Mouse (Mus musculus) layer of hippocampus, adult 9-10 months (tissue): ENCODE data around the gene Tmco4.
"Not testable (repeated sequence)": the region's sequence is repeated elsewhere in the genome, so short reads cannot be mapped to it uniquely, and the experiment has no call there.

Experiments
- DNase-seq: peaks from one replicate; pipeline ENCODE4 v3.0.0; 2022; ENCODE audit warnings: low spot score

The Tmco4 gene

DNA sequence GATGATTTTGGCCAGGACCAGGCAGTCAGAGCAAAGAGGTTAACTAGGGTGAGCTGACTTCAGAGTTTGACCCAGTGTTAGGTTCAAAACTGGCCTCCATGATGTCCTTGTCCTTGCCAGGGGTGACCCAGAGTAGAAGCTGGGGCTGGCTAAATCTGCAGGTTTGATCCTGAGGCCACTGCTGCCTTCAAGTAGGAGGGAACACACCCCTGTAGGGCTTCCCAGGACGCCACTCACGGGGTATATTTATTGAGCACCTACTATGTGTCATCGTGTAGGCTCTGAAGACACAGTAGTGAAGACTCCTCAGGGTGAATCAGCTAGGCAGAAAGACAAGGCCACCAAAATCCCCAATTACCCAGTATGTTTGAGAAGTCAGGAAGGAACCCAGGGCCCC lies 1.0 kb downstream of the Tmco4 start:
- no peak for DNase-seq

DNA sequence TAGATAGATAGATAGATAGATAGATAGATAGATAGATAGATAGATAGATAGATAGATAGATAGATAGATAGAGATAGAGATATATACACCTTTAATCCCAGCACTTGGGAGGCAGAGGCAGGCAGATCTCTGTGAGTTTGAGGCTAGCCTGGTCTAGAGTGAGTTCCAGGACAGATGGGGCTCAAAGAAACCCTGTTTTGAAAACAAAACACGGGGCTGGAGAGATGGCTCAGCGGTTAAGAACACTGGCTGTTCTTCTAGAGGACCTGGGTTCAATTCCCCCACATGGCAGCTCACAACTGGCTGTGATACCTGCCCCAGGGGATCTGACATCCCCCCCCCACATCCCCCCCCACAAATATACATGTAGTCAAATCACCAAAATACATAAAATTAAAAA lies 1.9 kb downstream of the Tmco4 start:
- not testable (repeated sequence) for DNase-seq

DNA sequence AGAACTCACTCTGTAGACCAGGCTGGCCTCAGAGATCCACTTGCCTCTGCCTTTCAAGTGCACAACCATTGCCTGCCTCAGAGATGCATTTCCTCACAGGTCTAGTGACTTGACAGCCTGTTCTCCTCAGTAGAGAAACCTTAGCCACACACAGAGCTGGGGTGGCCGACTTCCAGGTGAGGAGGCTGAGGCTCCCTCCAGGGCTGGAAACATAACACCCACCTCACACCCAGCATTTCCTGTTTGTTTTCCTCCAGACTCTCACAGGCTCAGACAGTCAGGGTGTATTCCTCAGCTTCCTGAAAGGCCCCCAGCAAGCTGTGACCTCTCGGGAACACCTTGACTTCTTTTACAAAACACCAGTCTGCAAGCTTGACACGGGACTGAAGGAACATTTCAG lies 2.5 kb downstream of the Tmco4 start:
- no peak for DNase-seq

DNA sequence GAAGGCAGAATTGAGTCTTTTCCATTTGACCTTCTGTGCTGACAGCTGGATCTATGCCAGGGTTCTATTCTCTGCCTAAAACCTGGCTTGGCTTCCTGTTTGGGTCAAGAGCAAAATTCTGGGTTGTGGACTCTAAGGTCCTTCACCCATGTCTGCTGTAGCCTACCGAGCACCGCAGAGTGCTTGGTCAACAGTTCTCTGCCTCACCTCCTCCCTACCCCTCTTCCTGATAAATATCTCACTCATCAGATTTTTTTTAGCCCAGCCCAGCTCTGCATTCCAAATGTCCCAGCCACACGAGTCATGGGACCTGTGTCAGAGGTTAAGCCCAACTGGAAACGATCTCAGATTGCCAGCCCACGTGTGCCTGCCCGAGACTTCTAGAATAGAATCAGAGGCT lies 3.4 kb downstream of the Tmco4 start:
- DNase-seq, result no peak

DNA sequence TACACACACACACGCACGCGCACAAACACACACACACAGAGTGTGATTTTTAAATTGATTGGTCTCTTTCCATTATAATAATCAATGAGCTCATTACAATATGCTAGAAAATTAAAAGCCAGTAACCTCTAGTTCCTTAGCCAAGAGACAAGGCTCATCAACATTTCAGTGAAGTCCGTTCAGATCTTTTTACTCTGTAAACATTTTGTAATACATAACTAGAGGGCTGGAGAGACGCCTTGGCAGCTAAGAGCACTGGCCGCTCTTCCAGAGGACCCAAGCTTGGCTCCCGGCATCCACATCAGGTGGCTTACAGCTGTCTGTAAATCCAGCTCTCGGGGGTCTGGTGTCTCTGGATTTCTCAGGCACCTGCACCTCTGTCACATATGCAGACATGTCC lies 7.3 kb downstream of the Tmco4 start:
- DNase-seq, result no peak

DNA sequence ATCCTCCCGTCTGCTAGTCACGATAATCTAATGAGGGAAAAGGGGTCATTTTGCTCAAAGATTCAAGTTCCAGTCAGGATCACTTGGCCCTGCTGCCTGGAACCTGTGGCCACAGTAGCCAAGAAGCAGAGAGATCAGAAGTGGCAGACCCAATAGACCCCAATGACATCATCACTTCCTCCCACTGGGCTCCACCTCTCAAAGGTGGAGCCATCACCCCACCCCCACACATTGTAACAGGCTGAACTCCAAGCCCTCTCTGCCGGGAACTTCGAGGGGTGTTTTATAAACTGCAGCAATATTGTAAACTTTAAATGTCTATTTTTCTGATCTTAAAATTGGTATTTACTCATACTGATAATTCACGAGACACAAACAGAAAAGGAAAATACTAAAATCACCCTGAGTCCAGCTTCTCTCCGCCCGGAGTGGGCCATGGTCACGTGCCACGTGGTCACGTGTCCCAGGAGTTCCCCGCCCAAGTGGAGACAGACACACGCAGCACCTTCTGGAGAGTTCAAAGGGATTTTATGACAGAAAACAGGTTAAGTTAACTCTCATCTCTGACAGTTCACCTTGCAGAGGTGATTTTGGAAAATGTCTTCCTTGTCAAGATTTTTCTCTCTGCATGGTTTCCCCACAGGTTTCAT lies 8.2 kb downstream of the Tmco4 start:
- DNase-seq, result no peak

DNA sequence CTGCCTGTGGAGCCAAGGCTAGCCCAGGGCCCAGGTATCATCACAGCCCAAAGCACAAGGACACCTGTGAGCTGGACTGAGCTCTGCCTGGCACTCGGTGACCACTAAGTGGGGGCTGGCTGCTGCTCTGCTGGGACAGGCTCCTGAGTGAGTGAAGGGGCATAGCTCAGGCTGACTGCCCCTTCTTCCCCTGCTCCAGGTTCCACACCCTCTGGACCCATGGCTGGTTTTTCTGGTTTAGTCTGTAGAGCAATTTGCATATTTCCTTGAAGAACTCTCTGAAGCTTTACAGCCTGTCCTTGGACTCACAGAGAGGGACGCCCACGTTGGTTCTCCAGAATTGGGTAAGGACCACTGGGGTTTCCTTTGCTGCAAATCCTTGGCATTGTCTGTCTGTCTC lies 10.7 kb downstream of the Tmco4 start:
- DNase-seq, result no peak

DNA sequence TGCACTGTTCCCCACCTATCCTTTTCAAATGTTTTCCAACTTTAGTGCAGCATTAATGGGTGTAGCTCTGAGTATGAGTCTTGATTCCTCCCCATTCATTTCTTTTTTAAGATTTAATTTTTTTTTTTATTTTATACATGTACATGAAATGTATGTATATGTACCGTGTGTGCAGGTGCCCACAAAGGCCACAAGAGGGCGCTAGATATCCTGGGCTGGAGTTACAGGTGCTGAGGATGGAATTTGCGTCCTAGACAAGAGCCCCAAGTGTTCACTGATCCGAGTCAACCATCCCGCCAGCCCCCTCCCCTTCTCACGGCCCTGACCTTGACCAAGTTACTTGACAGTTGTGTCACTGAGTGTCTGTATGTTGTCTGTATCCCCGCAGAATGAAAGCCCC lies 12.1 kb downstream of the Tmco4 start:
- no peak for DNase-seq

DNA sequence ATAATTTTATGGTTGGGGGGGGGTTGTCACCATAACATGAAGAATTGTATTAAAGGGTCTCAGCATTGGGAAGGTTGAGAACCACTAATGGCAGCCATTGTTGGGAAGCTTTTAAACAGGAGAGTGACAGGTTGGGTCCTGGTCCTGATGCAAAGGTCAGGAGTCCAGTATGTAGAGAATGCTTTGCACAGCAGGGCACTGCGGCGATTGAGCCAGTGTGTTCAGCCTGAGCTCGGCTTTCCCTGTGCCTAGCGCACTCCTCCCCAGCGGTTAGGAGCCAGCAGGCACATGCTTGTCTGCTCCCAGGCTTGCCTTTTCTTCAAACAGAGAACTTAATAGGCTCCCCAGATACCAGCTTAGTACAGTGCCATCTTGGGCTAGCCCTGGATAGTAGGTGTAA lies 13.6 kb downstream of the Tmco4 start:
- no peak for DNase-seq

DNA sequence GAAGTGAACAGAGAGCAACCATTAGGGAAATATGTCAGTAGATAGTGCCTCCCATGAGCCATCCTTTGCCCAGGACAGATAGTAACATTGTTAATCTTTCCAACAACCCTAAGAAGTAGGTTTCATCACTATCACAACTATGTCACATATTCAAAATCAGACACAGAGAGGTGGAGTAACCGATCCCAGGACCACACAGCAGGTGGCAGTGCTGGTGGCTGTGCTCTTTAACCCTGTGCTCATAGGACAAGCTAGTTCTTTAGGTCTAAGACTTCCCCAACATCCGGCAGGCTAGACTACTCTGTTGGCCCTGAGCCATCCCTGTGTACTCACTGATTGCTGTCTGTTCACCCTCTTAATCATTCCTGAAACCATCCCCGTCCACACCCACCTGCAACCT lies 21.7 kb downstream of the Tmco4 start:
- DNase-seq, result no peak

DNA sequence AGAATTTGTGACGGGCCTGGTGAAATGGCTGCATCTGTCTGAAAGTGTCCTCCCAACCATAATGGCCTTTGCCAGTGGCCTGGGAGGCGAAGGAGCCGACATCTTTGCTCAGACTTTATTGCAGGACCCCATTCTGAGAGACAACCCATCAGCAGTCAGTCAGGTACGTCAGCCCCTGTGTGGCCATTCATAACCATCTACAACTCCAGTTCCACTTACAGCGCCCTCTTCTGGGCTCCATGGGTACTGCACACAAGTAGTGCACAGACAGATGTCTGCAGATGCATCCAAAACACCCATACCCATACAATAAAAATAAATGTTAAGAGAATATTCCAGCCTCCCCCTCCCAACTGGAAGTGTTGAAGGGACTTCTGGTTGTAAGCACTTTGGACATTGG lies 23.7 kb downstream of the Tmco4 start:
- DNase-seq, result no peak

DNA sequence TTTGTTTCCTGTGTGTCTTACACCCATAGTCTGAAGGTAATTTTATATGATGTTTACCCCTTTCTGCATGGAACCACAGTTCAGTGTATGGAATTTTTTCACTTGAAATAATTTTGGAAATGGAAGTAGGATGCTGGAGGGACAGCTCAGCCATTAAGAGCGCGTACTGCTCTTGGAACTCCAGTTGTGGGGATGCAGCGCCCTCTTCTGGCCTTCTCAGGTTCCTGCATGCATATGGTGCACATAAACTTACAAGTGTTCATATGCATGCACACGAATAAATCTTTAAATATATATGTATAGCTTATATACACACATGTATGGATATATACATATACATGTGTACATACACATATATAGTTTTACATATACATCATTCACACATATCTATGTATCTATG lies 24.4 kb downstream of the Tmco4 start:
- DNase-seq, result no peak

DNA sequence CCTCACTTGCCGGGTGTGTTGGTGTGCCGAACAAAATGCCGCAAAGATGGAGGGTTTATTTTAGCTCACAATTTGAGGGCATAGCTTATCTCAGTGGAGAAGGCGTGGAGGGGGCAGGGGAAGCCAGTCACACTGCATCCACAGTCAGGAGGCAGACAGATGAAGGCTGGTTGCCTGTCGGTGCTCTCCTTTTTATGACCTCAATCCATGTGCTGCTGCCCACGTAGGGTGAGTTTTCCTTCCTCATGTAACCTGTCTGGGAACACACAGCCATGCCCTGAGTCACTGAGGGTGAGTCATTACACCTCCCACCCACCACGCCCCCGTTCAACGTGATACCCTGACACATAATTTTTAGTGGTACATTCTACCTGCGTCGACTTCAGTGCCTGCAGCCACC lies 25.9 kb downstream of the Tmco4 start:
- no peak for DNase-seq

DNA sequence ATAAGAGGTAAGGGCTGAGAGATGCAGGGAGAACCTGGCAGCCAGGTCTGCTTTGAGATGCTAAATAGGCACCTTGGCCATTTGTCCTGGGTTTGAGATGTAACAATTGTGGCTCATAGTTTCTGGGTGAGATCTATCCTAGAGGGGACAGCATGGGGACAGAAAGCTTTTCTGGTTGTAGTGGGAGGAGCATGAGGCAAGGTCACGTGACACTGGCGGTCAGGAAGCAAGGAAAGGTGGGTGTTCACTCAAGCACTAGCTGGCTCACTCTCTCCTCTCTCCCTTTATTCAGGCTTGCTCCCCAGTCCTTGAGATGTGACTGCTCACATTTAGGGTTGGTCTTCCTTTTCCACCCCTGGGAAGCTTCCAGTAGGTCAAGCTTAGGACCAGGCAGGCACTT lies 28.3 kb downstream of the Tmco4 start:
- no peak for DNase-seq

DNA sequence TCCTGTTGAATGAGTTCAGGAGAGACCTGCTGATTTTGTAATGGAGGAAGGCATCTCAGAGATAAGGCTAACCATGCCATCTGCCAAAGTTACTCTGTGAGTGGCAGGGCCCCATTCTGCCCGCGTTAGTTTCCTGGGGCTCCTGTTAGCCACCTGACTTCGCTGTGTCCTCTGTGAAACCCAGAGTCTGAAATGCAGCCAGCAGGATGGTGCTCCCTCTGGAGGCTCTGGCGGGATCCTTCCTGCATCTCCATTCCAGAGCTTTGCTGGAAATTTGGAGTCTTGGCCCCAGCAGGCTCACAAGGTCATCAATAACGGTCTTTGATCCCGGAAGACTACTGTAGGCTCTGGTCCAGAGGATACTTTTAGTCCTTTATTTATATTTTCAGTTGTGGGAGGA lies 28.7 kb downstream of the Tmco4 start:
- DNase-seq, result no peak

DNA sequence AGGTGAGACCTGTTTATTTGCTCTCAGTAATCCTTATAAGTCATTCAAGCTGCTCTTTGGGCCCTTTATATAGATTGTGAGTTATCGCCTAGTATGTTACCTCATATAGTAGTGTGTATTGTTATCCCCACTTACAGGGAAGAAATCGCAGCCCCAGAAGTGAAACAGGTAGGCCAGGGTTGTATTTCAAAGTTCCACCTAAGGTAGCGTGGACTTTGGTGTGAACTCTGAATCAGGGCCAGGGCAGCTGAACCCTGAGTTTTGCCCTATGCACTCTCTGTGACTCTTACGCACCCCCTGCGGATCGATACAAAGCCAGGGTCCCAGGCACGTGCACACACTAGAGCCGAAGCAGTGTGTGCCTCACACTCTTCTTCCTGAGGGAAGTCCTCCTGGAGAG lies 31.4 kb downstream of the Tmco4 start:
- DNase-seq, result no peak

DNA sequence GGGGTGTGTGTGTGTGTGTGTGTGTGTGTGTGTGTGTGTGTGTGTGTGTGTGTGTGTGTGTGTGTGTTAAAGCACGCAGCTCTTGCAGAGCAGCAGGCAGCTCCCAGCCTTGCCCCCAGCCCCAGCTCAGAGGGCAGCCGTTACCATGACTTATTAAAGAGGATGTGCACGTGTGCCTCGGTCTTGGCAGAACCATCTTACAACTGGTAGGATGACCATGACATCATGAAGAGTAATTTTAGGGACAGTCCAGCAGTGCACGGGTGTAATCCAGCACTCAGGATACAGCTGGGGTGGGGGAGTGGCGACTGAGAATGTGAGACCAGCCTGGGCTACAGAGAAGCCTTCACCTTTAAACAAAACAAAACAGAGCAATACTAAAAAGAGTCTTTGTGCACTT lies 32.5 kb downstream of the Tmco4 start:
- DNase-seq, result no peak

DNA sequence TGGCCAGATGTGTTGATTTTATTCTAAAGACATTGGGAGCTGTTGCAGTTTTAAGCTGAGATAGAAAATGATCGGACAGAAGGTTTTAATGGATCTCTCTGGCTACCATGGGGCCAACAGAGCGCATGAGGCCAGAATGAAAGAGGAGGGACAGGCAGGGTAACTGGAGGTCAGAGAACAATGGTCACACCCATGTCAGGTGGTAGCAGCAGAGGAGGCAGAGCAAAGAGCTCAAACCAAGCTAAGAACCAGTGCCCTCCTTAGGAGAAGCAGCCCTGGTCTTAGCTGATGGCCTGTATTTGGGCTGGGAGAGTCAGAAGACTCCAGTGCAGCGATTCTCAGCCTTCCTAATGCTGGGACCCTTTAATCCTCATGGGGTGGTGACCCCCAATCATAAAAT lies 34.7 kb downstream of the Tmco4 start:
- no peak for DNase-seq

DNA sequence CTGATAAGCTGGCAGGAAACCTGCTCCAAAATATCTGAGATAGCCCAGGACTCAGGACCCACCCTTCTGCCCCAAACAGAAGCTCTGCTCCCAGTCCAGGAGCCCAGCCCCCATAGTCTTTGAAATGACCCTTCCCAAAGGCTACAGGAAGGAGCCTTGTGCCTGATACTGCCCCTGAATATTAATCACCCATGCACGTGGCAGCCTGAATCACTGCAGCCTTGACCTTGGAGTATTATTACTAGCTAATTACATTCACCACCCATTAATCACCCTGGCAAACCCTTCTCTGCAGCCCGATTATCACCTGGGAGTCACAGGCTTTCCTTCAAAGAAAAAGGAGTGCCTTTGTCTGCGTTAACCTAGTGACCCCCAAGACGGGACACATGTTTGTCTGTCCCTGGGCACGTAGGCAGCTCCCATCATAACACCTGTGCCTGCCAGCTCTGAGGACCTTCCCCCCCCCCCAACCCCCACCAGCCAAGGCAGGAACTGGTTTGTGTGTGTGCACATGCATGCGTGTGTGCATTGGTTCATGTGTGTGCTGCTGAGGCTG lies 35.4 kb downstream of the Tmco4 start:
- no peak for DNase-seq

DNA sequence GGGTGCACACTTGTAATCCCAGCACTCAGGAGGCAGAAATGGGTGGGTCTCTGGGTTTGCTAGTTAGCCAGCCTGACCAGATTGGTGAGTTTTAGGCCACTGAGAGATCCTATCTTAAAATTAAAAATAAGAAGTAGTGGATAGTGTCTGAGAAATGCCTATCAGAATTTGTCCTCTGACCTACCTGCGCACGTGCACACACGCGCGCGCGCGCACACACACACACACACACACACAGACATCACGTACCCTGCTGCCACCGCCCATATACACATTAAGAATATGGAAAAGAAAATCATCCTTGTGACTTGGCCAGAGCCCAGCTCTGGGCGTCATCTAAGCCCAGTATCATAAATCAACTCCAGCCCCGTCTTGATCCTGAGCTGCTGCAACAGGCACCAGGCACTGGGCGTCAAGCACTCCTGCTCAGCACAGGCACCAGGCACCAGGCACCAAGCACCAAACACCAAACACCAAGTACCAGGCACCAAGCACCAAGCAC lies 38.6 kb downstream of the Tmco4 start:
- no peak for DNase-seq

DNA sequence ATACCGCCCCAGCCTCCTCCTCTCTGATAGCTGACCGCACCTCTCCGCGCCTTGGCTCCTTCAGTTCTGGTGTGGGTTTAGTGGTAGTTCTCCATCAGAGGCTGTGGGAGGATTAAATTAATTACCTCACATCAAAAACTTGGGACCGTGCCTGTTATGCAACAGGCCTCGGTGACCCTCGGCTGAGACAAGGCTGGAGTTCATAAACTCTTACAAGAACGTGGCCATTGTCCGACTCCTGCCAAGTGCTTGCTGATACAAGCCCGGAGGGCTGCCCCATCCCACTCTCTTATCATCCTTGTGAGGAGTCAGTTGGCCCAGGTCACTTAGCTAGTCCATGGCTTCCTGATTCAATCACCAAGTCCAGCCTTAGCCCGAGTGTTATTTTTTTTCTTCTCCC lies 40.6 kb downstream of the Tmco4 start:
- no peak for DNase-seq

DNA sequence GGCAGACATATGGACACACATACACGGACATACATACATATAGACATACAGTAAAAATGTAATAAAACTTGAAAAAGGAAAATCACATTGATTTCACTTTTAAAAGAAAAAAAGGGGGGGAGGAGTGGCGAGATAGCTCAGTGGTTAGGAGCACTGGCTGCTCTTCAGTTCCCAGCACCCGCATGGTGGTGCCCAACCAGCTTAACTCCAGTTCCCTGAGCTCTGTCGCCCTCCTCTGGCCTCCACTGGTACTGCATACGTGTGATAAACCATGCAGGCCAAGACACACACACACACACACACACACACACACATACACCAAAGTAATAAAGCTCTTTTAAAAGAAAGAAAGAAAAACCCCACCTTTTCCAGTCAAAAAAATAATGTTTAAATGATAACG lies 42.1 kb downstream of the Tmco4 start:
- no peak for DNase-seq

DNA sequence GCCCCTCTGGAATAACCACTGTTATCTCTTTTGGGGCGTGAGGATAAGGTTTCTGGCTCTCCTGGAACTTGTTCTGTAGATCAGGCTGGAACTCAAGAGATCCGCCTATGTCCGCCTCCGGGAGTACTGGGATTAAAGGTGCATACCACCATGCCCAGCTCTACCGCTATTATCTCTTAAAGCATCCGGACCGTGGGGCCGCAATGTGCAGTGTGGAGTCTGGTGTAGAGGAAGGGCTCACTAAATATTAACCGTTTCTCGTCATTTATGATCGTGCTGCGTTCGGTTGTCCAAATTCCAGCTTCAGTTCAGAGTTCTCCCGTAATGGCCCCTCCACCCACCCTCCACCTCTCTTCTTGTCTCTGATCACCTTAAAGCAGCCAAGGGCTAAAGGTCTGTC lies 45.7 kb downstream of the Tmco4 start:
- DNase-seq, result no peak

DNA sequence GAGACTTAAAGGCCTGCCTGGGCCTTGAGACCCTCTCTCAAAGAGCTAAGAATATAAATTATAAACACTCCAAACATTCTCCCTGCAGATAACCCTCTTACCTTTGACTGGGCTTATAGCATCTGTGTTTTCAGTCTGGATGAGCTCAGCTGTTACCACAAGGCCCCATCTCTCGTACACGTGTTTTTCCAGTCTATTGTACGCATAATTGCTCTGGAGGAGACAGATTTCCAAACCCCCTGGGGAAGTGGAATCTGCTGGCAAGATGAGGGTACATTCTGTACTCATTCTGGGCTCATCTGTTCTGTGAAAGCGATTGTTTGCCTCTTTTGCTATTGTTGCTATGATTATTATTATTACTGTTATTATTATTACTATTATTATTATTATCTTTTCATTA lies 46.3 kb downstream of the Tmco4 start:
- DNase-seq, result no peak
